Mouse (Mus musculus) liver, postnatal 0 days (tissue): Measurements from ENCODE around the gene Cinp. TPM values are rescaled to one million over a fixed set of nuclear protein-coding genes. Genes with fewer than 3 reads are reported as not detected.

Experiments
- ATAC-seq: fragments of 200-750 bp; cut with Nextera tagmentation; 2 replicates; pipeline ENCODE4 v1.8.0; 2017; ENCODE audit warnings: mild to moderate bottlenecking, moderate library complexity
- DNase-seq: peaks from one replicate; pipeline ENCODE4 v3.0.0-alpha.2; 2016
- H3K27ac ChIP-seq: fragments of 300-500 bp; sonication (generic); 2 replicates; pipeline ENCODE4 v1.5.1; 2014; ENCODE audit warnings: antibody characterized with exemption, moderate library complexity, mild to moderate bottlenecking, low read depth
- H3K27me3 ChIP-seq: fragments of 300-500 bp; sonication (generic); 2 replicates; pipeline ENCODE4 v1.6.1; 2014; ENCODE audit warnings: low read length, control low read depth, mixed read lengths; ENCODE audit not compliant: insufficient read depth
- H3K36me3 ChIP-seq: fragments of 300-500 bp; sonication (generic); replicated peaks from 2 replicates; pipeline ENCODE4 v1.6.1; 2014; ENCODE audit warnings: mild to moderate bottlenecking, control low read depth, low read length, moderate library complexity, mixed read lengths; ENCODE audit not compliant: insufficient read depth
- H3K4me1 ChIP-seq: fragments of 300-500 bp; sonication (generic); 2 replicates; pipeline ENCODE4 v1.6.1; 2014; ENCODE audit warnings: antibody characterized with exemption, mild to moderate bottlenecking, control low read depth; ENCODE audit not compliant: insufficient read depth
- H3K4me2 ChIP-seq: fragments of 300-500 bp; sonication (generic); 2 replicates; pipeline ENCODE4 v1.6.1; 2014; ENCODE audit warnings: low read depth, mild to moderate bottlenecking, low read length, moderate library complexity, mixed read lengths
- H3K4me3 ChIP-seq: fragments of 300-500 bp; sonication (generic); 2 replicates; pipeline ENCODE4 v1.5.1; 2014; ENCODE audit warnings: low read depth, low read length
- H3K9ac ChIP-seq: fragments of 300-500 bp; sonication (generic); replicated peaks from 2 replicates; pipeline ENCODE4 v1.6.1; 2014; ENCODE audit warnings: mild to moderate bottlenecking, moderate library complexity
- H3K9me3 ChIP-seq: fragments of 300-500 bp; sonication (generic); 2 replicates; pipeline ENCODE4 v1.6.1; 2016; ENCODE audit warnings: mild to moderate bottlenecking, control low read depth, low read length, mixed read lengths
- CTCF ChIP-seq: sonication (generic); IDR thresholded peaks from 2 replicates; pipeline ENCODE4 v1.5.1; 2016; ENCODE audit warnings: antibody characterized with exemption, low read depth
- EP300 ChIP-seq: IDR thresholded peaks from 2 replicates; pipeline ENCODE4 v1.6.1; 2016; ENCODE audit warnings: antibody characterized with exemption, low read depth, mild to moderate bottlenecking
- WGBS: fragments of 180-500 bp; shearing (Covaris S2); extraction: QIAGEN DNeasy Blood & Tissue Kit; methylation state at CpG from one replicate; pipeline ENCODE4 v1.1.7; 2014; ENCODE audit not compliant: insufficient replicate concordance; 5-methylcytosine and 5-hydroxymethylcytosine counted together
- polyA plus RNA-seq: library from polyadenylated mRNA; unstranded; fragments of >200 nt; fragmentation: Nextera tagmentation; extraction: Ambion mirVana; gene quantifications from 2 replicates; pipeline ENCODE4 v1.2.1, GENCODE M21; 2015

Gene Cinp
- polyA plus RNA-seq, 1 experiment from 2014 or later = 34.2 TPM

GRCm38 (mm10) chr12:110830293-110831024 is 58.5 kb downstream of the Cinp start:
- no peak overlapping the region for H3K9ac ChIP-seq
- no peak overlapping the region for H3K4me3 ChIP-seq

GRCm38 (mm10) chr12:110828908-110829307 is 60.0 kb downstream of the Cinp start:
- Histone ChIP-seq H3K27me3 (no peaks in the 10 kb centered on the region), H3K4me1 (no peaks in the 10 kb centered on the region), H3K9me3 (no peaks in the 10 kb centered on the region), H3K4me3 (no peak overlapping the region), H3K27ac (no peak overlapping the region), H3K9ac (no peak overlapping the region), H3K4me2 (no peak overlapping the region), H3K36me3 (no peaks in the 10 kb centered on the region)
- DNase-seq (no peak), ATAC-seq (no peak)
- TF ChIP-seq CTCF (no peak), EP300 (no peak)
- WGBS = 86% methylated on average over 4 of the region's 4 CpGs

More at GRCm38 (mm10) chr12:110830293-110831024, 58.5 kb downstream of the Cinp start:
- no peak overlapping the region for H3K4me2 ChIP-seq
- H3K4me1 ChIP-seq = no peaks in the 10 kb centered on the region
- ATAC-seq (no peak), DNase-seq (no peak)
- no peak overlapping the region for H3K27ac ChIP-seq
- H3K27me3 ChIP-seq = no peaks in the 10 kb centered on the region
- WGBS = 76% methylated on average over 9 of the region's 11 CpGs
- no peak for TF ChIP-seq CTCF
- no peak for TF ChIP-seq EP300
- no peaks in the 10 kb centered on the region for H3K36me3 ChIP-seq
- no peaks in the 10 kb centered on the region for H3K9me3 ChIP-seq

Other genes starting within 250 kb of the Cinp start
- not detected in 2 replicates for gene 1700001K19Rik, start 206.5 kb downstream of the Cinp start, polyA plus RNA-seq
- gene Hsp90aa1, start 186.4 kb downstream of the Cinp start, polyA plus RNA-seq = 231 and 250 TPM in 2 replicates
- gene Wdr20, start 151.2 kb downstream of the Cinp start, polyA plus RNA-seq = 6.4 and 7.0 TPM in 2 replicates
- 0.13 and 0.29 TPM in 2 replicates for gene Mok, start 48.2 kb downstream of the Cinp start, polyA plus RNA-seq
- 1.1 and 1.8 TPM in 2 replicates for gene Zfp839, start 38.9 kb downstream of the Cinp start, polyA plus RNA-seq
- gene Tecpr2, start 119 bp upstream of the Cinp start, polyA plus RNA-seq = 0.63 and 1.1 TPM in 2 replicates
- 15.9 and 16.5 TPM in 2 replicates for gene Ankrd9, start 89.9 kb upstream of the Cinp start, polyA plus RNA-seq
- gene Rcor1, start 150.2 kb upstream of the Cinp start, polyA plus RNA-seq = 3.6 and 4.8 TPM in 2 replicates